Mouse (Mus musculus): ENCODE results near the gene Cyb5d2. TPM values are rescaled to one million over a fixed set of nuclear protein-coding genes. Genes with fewer than 3 reads are reported as not detected.

Cyb5d2 gene
- 5.0 and 5.1 TPM in 2 replicates for polyA plus RNA-seq (2016; fragmentation: Nextera tagmentation; extraction: Ambion mirVana)

- peak within 1 kb of the TSS; percentile 92 for H3K9ac ChIP-seq (replicated peaks)
- WGBS = under 1% methylated on average over 69 of the region's 69 CpGs
- H3K4me3 ChIP-seq = peak within 1 kb of the TSS; percentile 99
- H3K9me3 ChIP-seq = no peaks in the 10 kb centered on the region
- peak within 1 kb of the TSS; percentile 70 for H3K27ac ChIP-seq (replicated peaks)
- peaks cover 15% of the 10 kb centered on the region for H3K4me1 ChIP-seq
- H3K27me3 ChIP-seq = no peaks in the 10 kb centered on the region
- peak; percentile 94 for ATAC-seq (ENCODE audit: low FRiP score, low read depth)
- H3K4me2 ChIP-seq (replicated peaks) = peak within 1 kb of the TSS; percentile 87
- no peaks in the 10 kb centered on the region for H3K36me3 ChIP-seq
Measured at GRCm38 (mm10) chr11:72795455-72796295, at the start of gene Cyb5d2, which contains the start of gene Zzef1. Gene Cyb5d2 (minus strand): TSS chr11:72796142. Gene Zzef1 (plus strand): TSS chr11:72796226.

- H3K27ac ChIP-seq (replicated peaks) = no peak overlapping the region
- no peak overlapping the region for H3K4me2 ChIP-seq (replicated peaks)
- H3K4me3 ChIP-seq = no peak overlapping the region
- H3K4me1 ChIP-seq = no peaks in the 10 kb centered on the region
- H3K9ac ChIP-seq (replicated peaks) = no peak overlapping the region
- no peak for ATAC-seq (ENCODE audit: low FRiP score, low read depth)
- H3K9me3 ChIP-seq = no peaks in the 10 kb centered on the region
- 97% methylated on average over 2 of the region's 2 CpGs for WGBS
- H3K36me3 ChIP-seq = peaks cover 44% of the 10 kb centered on the region
- H3K27me3 ChIP-seq = no peaks in the 10 kb centered on the region
Measured at GRCm38 (mm10) chr11:72845526-72845925, 49.6 kb upstream of the Cyb5d2 start.

GRCm38 (mm10) chr11:72843576-72843975 is 47.6 kb upstream of the Cyb5d2 start:
- Histone ChIP-seq H3K9ac (replicated peaks) (no peak overlapping the region), H3K27ac (replicated peaks) (no peak overlapping the region), H3K4me2 (replicated peaks) (no peak overlapping the region)

GRCm38 (mm10) chr11:72842731-72843130 is 46.8 kb upstream of the Cyb5d2 start:
- no peak overlapping the region for H3K4me2 ChIP-seq (replicated peaks)
- no peak overlapping the region for H3K27ac ChIP-seq (replicated peaks)
- H3K4me1 ChIP-seq = no peaks in the 10 kb centered on the region
- no peaks in the 10 kb centered on the region for H3K27me3 ChIP-seq
- no peak for ATAC-seq (ENCODE audit: low FRiP score, low read depth)
- no peaks in the 10 kb centered on the region for H3K9me3 ChIP-seq
- no peak overlapping the region for H3K9ac ChIP-seq (replicated peaks)
- WGBS = 93% methylated on average over 3 of the region's 3 CpGs
- no peak overlapping the region for H3K4me3 ChIP-seq
- H3K36me3 ChIP-seq = peaks cover 26% of the 10 kb centered on the region

More at GRCm38 (mm10) chr11:72843576-72843975, 47.6 kb upstream of the Cyb5d2 start:
- Histone ChIP-seq H3K4me3 (no peak overlapping the region), H3K27me3 (no peaks in the 10 kb centered on the region), H3K4me1 (no peaks in the 10 kb centered on the region), H3K36me3 (peaks cover 34% of the 10 kb centered on the region), H3K9me3 (no peaks in the 10 kb centered on the region)
- ATAC-seq (ENCODE audit: low FRiP score, low read depth) = no peak

GRCm38 (mm10) chr11:72829869-72830268 is 33.9 kb upstream of the Cyb5d2 start:
- no peak overlapping the region for H3K4me2 ChIP-seq (replicated peaks)
- no peaks in the 10 kb centered on the region for H3K4me1 ChIP-seq
- no peak overlapping the region for H3K9ac ChIP-seq (replicated peaks)
- no peak overlapping the region for H3K4me3 ChIP-seq
- H3K9me3 ChIP-seq = no peaks in the 10 kb centered on the region
- peaks cover 55% of the 10 kb centered on the region for H3K36me3 ChIP-seq
- 94% methylated on average over 3 of the region's 3 CpGs for WGBS
- no peak for ATAC-seq (ENCODE audit: low FRiP score, low read depth)
- H3K27me3 ChIP-seq = no peaks in the 10 kb centered on the region
- no peak overlapping the region for H3K27ac ChIP-seq (replicated peaks)

- H3K9me3 ChIP-seq = no peaks in the 10 kb centered on the region
- peaks cover 44% of the 10 kb centered on the region for H3K36me3 ChIP-seq
- no peak overlapping the region for H3K9ac ChIP-seq (replicated peaks)
- no peak overlapping the region for H3K27ac ChIP-seq (replicated peaks)
- 89% methylated on average over 7 of the region's 7 CpGs for WGBS
- H3K4me2 ChIP-seq (replicated peaks) = no peak overlapping the region
- H3K27me3 ChIP-seq = no peaks in the 10 kb centered on the region
- H3K4me1 ChIP-seq = no peaks in the 10 kb centered on the region
- H3K4me3 ChIP-seq = no peak overlapping the region
- no peak for ATAC-seq (ENCODE audit: low FRiP score, low read depth)
Measured at GRCm38 (mm10) chr11:72821041-72821440, 25.1 kb upstream of the Cyb5d2 start.

GRCm38 (mm10) chr11:72818067-72818466 is 22.1 kb upstream of the Cyb5d2 start:
- no peak for ATAC-seq (ENCODE audit: low FRiP score, low read depth)

GRCm38 (mm10) chr11:72816859-72817258 is 20.9 kb upstream of the Cyb5d2 start:
- Histone ChIP-seq H3K36me3 (peaks cover 22% of the 10 kb centered on the region), H3K4me1 (no peaks in the 10 kb centered on the region), H3K27me3 (no peaks in the 10 kb centered on the region), H3K4me2 (replicated peaks) (no peak overlapping the region), H3K27ac (replicated peaks) (no peak overlapping the region), H3K9me3 (no peaks in the 10 kb centered on the region), H3K9ac (replicated peaks) (no peak overlapping the region), H3K4me3 (no peak overlapping the region)
- WGBS = 91% methylated on average over 1 of the region's 1 CpGs
- ATAC-seq (ENCODE audit: low FRiP score, low read depth) = no peak

More at GRCm38 (mm10) chr11:72818067-72818466, 22.1 kb upstream of the Cyb5d2 start:
- WGBS = 92% methylated on average over 7 of the region's 7 CpGs
- H3K4me2 ChIP-seq (replicated peaks) = no peak overlapping the region
- no peaks in the 10 kb centered on the region for H3K4me1 ChIP-seq
- no peaks in the 10 kb centered on the region for H3K27me3 ChIP-seq
- H3K4me3 ChIP-seq = no peak overlapping the region
- H3K27ac ChIP-seq (replicated peaks) = no peak overlapping the region
- peaks cover 32% of the 10 kb centered on the region for H3K36me3 ChIP-seq
- H3K9me3 ChIP-seq = no peaks in the 10 kb centered on the region
- H3K9ac ChIP-seq (replicated peaks) = no peak overlapping the region

GRCm38 (mm10) chr11:72814188-72814587 is 18.2 kb upstream of the Cyb5d2 start:
- H3K4me2 ChIP-seq (replicated peaks) = no peak overlapping the region
- no peak overlapping the region for H3K9ac ChIP-seq (replicated peaks)
- H3K4me1 ChIP-seq = no peaks in the 10 kb centered on the region
- WGBS = 74% methylated on average over 2 of the region's 2 CpGs
- ATAC-seq (ENCODE audit: low FRiP score, low read depth) = no peak
- H3K27ac ChIP-seq (replicated peaks) = no peak overlapping the region
- no peak overlapping the region for H3K4me3 ChIP-seq
- H3K36me3 ChIP-seq = peaks cover 4% of the 10 kb centered on the region; the same call in 1 of the 2 replicates
- H3K9me3 ChIP-seq = no peaks in the 10 kb centered on the region
- H3K27me3 ChIP-seq = no peaks in the 10 kb centered on the region

- H3K4me3 ChIP-seq = no peak overlapping the region
- 95% methylated on average over 5 of the region's 5 CpGs for WGBS
- H3K36me3 ChIP-seq = peaks cover under 1% of the 10 kb centered on the region; the same call in 1 of the 2 replicates
- H3K4me1 ChIP-seq = no peaks in the 10 kb centered on the region
- H3K27ac ChIP-seq (replicated peaks) = no peak overlapping the region
- H3K4me2 ChIP-seq (replicated peaks) = no peak overlapping the region
- no peak overlapping the region for H3K9ac ChIP-seq (replicated peaks)
- no peaks in the 10 kb centered on the region for H3K9me3 ChIP-seq
- H3K27me3 ChIP-seq = no peaks in the 10 kb centered on the region
- no peak for ATAC-seq (ENCODE audit: low FRiP score, low read depth)
Measured at GRCm38 (mm10) chr11:72813687-72814086, 17.7 kb upstream of the Cyb5d2 start.

GRCm38 (mm10) chr11:72807992-72808391 is 12.1 kb upstream of the Cyb5d2 start:
- Histone ChIP-seq H3K4me3 (no peak overlapping the region), H3K9me3 (no peaks in the 10 kb centered on the region), H3K9ac (replicated peaks) (no peak overlapping the region), H3K27me3 (no peaks in the 10 kb centered on the region), H3K36me3 (no peaks in the 10 kb centered on the region), H3K27ac (replicated peaks) (no peak overlapping the region), H3K4me2 (replicated peaks) (no peak overlapping the region), H3K4me1 (no peaks in the 10 kb centered on the region)
- ATAC-seq (ENCODE audit: low FRiP score, low read depth) = no peak
- 85% methylated on average over 4 of the region's 4 CpGs for WGBS

- H3K27me3 ChIP-seq = no peaks in the 10 kb centered on the region
- no peak overlapping the region for H3K27ac ChIP-seq (replicated peaks)
- no peaks in the 10 kb centered on the region for H3K36me3 ChIP-seq
- no peaks in the 10 kb centered on the region for H3K9me3 ChIP-seq
- WGBS = 58% methylated on average over 2 of the region's 2 CpGs
- no peak for ATAC-seq (ENCODE audit: low FRiP score, low read depth)
- H3K4me1 ChIP-seq = no peaks in the 10 kb centered on the region
- H3K4me2 ChIP-seq (replicated peaks) = no peak overlapping the region
- H3K4me3 ChIP-seq = no peak overlapping the region
- no peak overlapping the region for H3K9ac ChIP-seq (replicated peaks)
Measured at GRCm38 (mm10) chr11:72806556-72806955, 10.6 kb upstream of the Cyb5d2 start.
